Mouse (Mus musculus): ENCODE results near the gene Ehd2.

DNA sequence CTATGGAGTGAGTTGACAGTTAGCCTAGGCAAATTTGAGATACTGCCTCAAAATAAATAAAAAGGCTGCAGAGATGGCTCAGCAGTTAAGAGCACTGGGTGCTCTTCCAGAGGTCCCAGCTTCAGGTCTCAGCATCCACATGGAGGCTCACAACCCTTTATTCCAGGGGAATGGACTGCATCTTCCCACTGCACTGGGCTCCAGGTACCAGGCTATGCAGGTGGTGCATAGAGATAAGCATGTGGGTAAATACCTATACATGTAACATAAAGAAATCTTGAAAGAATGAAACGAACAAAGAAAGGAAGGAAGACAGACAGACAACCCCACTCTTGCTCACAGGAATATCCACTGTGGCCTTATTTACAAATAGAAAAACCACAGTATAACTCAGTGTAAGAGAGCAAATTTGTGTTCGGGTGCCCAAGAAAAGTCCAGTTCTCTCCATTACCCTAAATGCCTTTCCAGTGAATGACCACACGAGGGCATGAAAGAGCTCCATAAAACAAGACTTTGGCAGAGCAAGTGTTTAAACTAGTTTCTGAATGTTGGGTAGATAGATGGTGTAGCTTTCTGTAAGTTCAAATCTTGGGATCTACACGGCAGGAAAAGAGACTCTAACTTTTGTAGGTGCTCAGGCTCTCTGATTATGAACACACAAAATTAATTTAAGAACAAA is 15.5 kb upstream of the Ehd2 start:
- TF ChIP-seq POLR2A (IDR thresholded peaks at IDR 0.05; ENCODE audit: low read depth, low read length): no peak
- TF ChIP-seq CTCF (conservative IDR thresholded peaks at IDR 0.05; ENCODE audit: insufficient read depth, insufficient read length, low read depth, low read length): peak; percentile 37; the same call in 1 of the 2 replicates
